Mouse (Mus musculus) fat pad, adult 2 months (tissue): Measurements from ENCODE around the gene Fer.
A peak's percentile ranks its signal among the peaks of the same experiment; 100 is the strongest.

Experiments
- DNase-seq: peaks from one replicate; pipeline ENCODE4 v3.0.0-alpha.2; 2011; ENCODE audit warnings: low read depth, low spot score; ENCODE audit errors: extremely low read depth

The Fer gene

DNA sequence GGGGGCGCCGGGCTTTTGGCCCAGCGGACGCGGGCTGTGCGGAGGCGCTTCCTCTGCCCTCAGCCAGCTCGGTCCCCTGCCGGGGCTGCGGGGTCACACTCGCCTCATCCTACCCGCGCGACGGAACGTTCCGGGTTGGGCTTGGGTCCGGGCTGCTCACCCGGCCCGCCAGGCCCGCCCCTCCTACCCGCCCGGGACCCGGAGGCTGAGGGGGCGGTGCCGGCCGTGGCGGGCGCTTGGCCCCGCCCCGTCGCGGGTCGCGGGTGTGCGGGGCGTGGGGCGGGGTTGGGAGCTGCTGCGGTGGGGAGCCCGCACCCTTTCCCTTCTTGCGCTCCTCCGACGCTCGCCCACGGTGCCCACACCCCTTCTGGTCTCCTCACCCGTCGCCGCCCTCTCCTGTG is 1.3 kb downstream of the Fer start:
- no peak for DNase-seq

DNA sequence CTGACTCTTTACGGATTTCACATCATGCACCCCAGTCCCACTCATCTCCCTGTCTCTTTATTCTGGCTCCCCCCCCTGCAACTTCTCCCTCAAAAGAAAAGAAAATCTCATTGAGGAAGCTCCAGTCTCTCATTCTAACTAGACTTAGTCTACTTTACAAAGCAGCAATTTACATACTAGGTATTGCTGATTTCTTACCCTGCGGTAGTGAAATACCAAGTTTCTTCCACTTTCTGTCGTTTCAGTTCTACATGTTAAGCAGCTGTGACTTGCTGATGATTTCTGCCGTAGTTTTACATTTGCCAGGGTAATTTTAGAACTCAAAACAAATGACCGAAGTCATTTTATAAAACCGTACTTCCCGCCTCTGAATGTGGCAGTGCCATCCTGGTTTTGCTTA is 8.9 kb downstream of the Fer start:
- DNase-seq, result no peak

DNA sequence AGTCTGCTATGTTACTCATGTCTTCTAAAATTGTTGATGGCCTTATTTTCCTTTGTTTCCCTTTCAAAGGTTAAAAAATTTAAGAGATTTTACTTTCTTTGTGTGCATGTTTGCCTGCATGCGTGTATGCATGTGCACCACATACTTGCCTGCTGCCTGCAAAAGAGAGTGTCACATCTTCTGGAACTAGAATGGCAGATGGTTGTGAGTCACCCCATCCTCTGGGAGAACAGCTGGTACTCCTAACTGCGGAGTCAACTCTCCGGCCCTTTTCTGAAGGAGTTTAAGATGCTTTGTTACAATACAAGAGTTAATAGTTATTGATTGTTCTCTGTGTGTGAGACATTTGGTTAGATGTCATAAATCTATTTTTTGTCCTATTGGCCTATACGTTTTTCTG is 16.0 kb downstream of the Fer start:
- no peak for DNase-seq

DNA sequence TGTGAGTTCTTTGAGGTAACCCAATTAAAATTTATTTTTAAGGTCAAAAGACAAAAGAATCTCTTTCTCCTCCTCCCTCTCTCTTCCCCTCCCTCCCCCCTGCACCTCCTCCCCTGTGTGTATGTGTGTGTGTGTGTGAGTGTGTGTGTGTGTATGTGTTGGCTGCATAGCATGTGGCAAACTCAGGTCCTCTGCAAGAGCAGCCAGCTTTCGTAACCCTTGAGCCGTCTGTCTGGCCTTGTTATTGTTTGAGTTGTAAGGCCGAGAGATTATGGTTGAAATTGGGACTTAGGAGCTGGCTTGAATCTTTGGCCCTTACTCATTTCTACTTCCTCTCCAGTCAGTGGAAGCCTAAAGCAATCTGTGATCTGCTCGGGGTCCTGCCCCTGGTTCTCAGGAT is 17.1 kb downstream of the Fer start:
- peak; percentile 62 for DNase-seq

DNA sequence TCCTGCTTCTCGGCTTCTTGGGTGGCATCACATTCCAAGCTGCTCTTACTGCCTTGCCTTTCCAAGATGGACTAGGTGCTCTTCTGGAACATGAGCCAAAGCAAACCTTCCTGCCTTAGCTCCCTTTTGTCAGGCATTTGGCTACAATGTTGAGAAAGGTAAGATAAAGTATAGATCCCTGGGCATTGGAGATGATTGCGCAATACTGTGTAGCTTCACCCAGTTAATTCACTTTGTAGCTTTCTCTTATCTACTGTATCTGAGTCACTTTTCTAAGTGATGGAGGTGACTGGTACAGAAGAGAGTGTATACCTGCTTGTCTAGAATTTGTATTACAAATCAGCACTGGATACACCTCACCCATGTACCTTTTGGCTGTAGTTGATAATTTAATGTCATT is 24.1 kb downstream of the Fer start:
- DNase-seq, result no peak

DNA sequence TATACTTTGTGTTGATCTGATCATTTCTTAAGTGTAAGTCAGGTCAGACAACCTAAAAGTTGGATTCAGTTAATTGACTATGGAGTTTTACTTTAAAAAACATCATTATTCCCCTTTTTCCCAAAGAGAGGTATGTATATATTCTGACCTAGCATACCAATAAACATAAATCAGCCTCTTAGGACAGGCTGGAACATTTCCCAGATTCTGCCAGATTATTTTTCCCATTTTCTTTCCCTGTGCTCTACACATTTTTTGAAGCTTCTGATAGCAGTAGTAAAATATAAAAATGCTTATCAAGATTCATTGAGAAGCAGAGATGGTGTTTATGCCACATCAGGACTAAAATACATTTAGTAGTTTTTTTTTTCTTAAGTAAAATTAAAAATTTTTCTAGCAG is 27.7 kb downstream of the Fer start:
- DNase-seq, result no peak

DNA sequence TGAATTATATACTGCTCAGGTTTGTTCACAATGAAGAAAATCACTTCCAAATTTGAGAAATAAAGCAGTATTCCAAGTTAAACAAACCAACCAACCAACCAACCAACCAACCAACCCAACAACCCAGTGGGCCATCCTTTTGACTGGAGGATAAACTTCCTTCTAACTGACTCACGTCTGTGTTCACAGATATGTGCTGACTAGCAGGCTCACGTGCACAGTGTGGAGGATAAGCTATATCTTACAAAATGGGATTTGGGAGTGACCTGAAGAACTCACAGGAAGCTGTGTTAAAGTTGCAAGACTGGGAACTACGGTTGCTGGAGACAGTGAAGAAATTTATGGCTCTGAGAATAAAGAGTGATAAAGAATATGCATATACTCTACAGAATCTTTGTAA is 33.0 kb downstream of the Fer start:
- DNase-seq, result no peak

DNA sequence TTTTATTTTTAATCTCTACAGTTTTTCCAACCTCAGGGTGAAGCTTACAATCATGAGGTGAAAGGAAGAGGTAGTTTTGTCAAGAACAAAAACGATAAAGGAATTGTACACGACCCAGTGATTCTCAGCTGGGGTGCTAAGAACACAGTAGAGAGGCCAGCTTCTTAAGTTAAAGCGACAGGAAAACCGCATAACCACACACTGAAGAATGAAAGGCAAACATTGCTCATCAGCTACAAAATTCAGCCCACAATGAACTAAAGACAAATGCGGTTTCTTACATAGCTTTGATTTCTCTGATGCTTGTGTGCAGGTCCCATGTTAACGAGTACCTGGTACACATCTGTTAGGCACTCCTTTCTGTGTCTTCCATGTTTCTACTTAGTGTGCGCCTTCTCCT is 34.2 kb downstream of the Fer start:
- DNase-seq, result no peak

DNA sequence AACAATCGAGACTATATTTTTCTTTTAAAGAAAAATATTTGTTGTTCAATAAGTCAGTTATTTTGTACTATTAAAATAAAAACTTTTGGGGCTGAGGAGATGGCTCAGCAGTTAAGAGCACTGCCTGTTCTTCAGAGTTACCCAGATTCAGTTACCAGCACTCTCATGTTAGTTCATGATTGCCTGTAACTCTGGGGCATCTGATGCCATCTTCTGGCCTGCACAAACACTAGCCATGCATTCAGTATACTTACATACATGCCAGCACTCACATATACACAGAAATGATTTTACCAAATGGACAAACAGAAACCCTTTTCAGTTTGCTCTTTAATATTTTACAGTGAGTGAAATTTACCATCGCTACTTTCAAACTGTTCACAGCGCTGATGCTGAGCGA is 46.4 kb downstream of the Fer start:
- DNase-seq, result no peak

DNA sequence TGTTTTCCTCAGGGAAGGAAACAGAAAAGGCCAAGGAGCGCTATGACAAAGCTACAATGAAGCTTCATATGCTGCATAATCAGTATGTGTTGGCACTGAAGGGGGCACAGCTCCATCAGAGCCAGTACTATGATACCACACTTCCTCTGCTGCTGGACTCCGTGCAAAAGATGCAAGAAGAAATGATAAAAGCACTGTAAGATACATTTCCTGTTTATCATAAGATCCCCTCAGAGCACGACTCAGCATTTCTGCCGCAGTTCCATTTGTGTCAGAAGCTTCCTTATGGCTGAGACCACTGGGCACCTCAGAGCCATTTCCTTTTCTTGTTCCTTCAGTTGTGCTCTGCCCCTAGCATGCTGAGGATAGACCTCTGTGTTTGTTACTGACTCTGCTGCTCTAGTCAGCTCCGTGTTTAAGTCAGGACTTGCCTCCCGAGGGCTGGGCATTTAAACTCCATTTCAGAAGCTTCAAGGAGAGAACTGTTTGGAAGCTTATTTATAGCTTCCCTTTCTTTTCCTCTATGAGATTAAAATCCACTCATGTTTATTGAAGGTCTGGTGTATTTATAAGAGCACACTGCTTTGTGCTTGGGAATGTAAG is 58.8 kb downstream of the Fer start:
- DNase-seq, result no peak

DNA sequence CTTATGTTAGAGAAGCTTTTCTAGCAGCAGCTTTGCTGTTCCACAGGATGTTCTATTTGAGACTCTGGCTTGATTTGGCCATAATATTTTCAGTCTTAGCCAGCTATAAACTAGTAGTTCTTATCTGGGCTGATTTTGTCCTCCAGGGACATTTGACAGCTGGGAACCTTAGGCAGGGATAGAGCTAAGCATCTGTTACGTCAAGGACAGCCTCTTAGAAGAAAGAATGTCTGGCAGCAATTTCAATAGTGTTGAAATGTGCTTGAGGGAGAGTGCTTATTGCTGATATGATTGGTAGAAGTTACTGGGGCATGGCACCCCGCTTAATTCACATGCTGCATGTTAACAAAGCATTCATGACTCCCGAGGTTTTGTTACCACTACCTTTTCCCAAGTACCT is 62.7 kb downstream of the Fer start:
- DNase-seq, result peak; percentile 13

DNA sequence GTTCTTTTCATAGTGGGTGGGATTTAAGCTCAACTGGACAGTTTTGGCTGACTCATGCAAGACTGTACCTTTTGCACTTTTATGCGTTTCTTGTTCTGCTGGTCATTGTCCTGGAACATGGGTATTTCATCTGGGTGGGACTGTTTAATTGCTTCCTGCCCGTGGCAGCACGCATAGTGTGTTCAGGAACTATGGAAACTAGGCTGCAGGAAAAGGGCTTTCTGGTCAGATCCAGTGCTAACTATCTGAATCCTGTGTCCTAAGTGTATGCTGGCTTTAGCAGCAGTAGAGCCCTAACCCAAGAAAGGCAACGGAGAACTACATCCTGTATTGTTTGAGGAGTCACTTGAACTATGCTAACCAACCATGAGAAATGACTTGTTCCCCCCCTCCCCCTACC is 67.8 kb downstream of the Fer start:
- DNase-seq, result no peak

DNA sequence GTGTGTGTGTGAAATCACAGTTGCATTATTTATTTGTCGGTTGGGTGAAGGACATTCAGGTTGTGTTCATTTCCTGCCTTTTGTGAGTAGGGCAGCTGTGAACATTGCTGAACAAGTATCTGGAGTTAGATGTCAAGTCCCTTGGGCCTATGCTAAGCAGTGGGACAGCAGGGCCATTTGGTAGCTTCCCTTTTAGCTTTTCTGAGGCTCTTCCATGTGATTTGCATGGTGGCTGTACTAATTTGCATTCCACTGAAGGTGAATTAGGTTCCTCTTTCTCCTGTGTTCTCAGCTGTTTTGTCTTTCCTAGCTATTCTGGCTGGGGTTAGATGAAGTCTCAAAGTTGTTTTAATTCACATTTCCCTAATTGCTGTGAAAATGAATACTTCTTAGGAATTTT is 68.7 kb downstream of the Fer start:
- DNase-seq, result no peak

DNA sequence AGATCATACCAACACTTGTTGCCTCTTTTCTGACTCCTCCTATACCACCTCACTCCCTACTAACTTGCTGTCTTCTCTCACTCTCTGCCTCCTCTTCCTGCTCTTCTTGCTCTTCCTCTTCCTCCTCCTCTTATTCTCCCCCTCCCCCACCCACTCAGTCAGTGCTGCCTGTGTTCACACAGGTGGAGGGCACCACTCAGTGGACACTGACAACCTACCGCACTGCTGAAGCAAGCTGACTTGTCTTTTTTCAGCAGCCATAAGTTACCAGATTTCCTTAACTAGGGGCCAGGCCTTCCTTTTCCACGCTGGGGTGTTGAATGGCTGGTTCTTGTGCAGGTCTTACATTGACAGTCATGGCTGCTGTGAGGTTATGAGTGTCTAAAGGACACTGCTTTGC is 72.5 kb downstream of the Fer start:
- no peak for DNase-seq

DNA sequence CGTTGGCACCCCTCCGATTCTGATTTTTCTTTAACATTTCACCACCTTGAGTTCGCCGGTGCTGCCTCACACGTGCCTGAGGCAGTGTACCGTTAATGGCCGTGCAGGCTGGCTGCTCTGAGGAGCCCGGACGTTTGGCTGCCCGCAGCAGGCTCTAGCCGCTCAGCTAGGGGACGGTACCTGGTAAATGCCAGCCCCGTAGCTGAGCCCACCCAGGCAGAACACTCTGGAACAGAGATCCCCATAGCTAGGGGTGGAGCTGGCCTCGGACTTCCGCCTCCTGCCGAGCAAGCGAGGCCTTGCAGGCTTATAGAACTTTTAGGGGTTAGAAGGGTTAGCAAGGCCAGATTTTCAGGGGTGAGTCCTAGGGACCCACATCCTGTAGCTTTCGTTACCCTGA is 75.0 kb downstream of the Fer start:
- DNase-seq, result no peak

DNA sequence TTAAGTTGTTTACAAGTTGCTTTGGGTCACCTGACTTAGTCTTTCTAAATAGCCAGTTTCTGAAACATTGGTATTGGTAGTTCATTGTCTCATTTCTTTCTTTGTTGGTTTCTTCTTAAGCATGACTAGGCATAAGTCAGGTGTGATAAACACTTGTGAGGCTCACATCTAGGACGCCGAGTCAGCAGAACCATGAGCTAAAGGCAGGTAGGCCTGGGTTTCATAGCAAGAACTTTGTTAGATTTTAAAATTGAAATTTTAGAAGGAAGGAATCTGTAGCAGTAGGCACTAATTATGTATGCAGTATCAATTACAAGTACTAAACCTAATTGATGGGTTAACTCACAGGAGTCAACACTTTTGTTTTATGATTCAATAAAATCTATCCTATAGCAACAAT is 83.9 kb downstream of the Fer start:
- no peak for DNase-seq

DNA sequence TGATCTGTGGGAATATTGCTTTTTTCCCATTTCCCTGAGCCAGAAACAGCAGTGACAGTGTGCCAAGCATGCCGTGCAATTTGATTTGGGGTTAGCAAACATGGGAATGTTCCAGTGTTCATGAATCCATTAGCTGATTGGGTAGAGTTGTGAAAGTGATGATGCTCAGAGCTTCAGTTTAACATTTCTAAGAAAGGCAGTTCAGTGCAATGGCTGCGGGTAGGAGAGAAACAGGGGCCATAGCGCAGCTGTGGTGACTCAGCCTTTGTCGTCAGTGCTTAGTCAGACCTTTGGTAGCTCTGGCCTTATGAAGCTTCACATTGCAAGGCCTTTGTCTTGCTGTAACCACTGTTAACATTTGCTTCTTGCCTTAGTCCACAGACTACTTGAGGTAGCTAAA is 85.9 kb downstream of the Fer start:
- no peak for DNase-seq

DNA sequence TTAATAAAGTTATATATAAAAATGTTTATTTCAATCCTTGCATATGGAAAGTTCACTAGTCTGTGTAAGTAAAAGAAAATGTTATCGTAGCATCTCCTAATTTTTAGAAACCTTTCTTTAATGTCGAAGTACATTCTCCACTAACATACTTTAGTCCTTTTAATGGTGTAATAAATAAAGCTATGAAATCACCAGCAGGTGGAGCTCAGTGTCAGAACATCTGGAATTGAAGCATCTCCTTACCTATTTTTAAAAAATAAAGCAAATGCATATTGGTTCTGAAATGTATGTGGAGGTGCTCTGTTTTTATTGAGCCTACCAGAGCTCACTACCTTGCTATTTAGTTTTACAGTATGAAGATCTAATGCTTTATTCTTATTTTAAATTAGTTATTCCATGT is 88.6 kb downstream of the Fer start:
- no peak for DNase-seq

DNA sequence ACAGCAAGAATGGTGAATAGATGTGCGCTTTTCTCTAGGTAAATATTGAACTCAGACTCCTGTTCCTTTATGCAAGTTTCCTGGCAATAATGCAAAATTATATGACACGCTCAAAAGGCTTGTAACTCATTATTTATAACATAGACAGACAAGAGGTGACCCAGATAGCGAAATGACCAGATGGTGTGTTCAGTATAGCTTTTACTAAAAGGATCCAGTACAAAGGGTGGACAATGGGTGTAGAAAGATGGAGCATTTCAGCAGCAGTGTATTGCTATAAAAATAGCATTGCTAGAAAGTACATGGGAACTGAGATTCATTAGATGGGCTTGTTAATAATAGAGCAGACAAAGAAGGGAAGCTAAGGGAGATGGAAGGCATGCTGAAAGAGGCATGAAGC is 104.2 kb downstream of the Fer start:
- DNase-seq, result no peak

DNA sequence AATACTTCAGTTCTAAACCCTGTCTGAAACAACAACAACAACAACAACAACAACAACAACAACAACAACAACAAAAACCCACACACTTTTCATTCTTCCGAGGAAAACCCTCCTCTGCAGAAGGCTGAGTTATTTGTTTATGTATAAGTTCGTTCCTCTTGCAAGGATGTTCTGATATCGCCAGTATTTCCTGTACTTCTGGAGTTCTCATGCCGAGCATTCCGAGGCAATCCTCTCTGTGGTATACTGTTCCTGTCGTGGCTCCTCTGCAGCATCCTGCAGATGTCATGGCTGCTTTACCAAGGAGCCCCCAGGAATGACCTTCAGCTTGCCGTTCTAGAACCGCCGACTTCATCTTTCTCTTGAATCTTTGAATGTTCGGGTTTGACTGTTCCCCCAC is 106.6 kb downstream of the Fer start:
- no peak for DNase-seq

DNA sequence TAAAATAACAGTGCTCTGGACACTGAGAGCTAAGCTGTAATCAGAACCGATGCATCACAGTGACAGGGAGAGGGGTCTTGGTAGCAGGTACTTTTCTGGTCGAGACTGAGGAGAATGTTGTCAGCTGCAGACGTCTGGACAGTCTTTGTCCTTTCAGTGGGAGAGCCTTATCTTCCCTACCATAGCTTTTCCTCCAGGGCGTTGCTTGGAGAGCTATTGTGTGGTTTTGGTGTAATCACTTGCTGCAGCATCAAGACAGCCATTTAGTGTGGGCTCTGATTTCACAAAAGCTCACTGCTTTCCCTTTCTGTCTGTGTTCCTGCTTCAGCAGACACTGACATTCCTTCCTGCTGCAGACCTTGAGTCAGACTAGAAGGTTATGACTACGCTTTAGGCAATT is 107.4 kb downstream of the Fer start:
- DNase-seq, result no peak

DNA sequence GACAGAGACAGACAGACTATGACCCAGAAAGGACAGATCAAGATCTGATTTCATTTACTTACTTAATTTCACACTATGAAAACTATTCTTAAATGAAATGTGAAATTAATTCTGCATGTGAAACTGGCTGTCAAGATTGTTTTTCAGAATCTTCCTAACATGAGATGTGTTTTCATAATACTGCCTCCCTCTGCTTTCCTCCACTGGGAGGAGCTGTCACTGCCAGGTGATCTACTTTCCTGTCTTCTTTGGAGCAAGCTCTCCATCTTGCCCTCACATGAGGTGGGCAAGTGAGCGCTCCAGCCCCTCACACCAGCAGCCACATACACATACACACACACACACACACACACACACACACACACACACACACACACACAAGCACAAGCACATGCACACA is 108.1 kb downstream of the Fer start:
- no peak for DNase-seq

DNA sequence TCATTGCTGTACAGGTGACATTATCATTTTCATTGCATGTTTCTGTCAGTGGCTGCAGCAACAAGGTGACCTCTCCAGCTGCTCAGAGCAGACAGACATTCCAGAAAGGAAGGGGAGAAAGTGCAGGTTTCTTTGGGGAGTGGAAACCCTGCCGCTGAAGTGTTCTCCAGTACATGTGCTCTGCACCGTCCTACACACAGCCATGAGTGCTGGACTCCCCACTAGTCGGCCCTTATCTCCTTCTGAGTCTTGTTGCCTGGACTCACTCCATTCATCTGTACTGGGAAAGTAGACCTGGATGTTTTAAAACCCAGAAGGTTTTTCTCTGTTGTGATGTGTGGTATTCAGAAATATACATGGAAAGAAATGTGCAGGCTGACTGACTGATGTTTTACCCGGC is 109.3 kb downstream of the Fer start:
- no peak for DNase-seq

DNA sequence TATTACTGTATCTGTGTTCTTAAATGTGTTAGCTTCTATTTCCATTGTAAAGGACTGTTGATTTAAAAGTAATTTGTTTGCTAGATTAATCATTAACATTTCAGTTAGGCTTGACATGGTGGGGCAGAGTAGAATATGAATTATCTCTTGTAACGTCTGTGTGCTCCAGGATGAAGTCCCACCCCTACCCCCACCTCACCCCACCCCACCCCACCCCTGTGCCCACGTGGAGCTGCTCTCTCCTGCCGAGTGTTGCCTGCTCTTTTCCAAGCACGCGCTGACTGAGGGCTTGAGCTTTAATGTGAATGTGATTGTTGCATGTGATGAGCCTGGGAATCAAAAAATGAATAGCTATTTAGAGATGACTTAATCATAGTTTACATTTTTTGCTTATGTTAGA is 110.9 kb downstream of the Fer start:
- no peak for DNase-seq
